Mouse (Mus musculus) naive thymus-derived CD4-positive, alpha-beta T cell, adult 2 months (primary cell): ENCODE data around the gene Arfip1.

Experiments
- DNase-seq: peaks from one replicate; pipeline ENCODE4 v3.0.0-alpha.2; 2011; ENCODE audit warnings: low read depth

The Arfip1 gene

GRCm38 (mm10) chr3:84488716-84489115 lies 93.7 kb downstream of the Arfip1 start:
- no peak for DNase-seq

GRCm38 (mm10) chr3:84484891-84485290 lies 97.5 kb downstream of the Arfip1 start:
- no peak for DNase-seq

GRCm38 (mm10) chr3:84484333-84484732 lies 98.1 kb downstream of the Arfip1 start:
- no peak for DNase-seq

GRCm38 (mm10) chr3:84482121-84482520 lies 100.3 kb downstream of the Arfip1 start:
- no peak for DNase-seq

GRCm38 (mm10) chr3:84481104-84481503 lies 101.3 kb downstream of the Arfip1 start:
- no peak for DNase-seq

GRCm38 (mm10) chr3:84480006-84480897 lies 102.2 kb downstream of the Arfip1 start, which contains the start of gene Fhdc1:
Fhdc1 (minus strand) TSS chr3:84480429.
- peak; percentile 35 for DNase-seq

- DNase-seq, result peak; percentile 9
Measured at GRCm38 (mm10) chr3:84479293-84480005, 103.0 kb downstream of the Arfip1 start.

- DNase-seq, result no peak
Measured at GRCm38 (mm10) chr3:84478896-84479292, 103.5 kb downstream of the Arfip1 start.

GRCm38 (mm10) chr3:84478195-84478594 lies 104.2 kb downstream of the Arfip1 start:
- no peak for DNase-seq

GRCm38 (mm10) chr3:84477498-84477897 lies 104.9 kb downstream of the Arfip1 start:
- no peak for DNase-seq

- DNase-seq, result no peak
Measured at GRCm38 (mm10) chr3:84474981-84475775, 107.2 kb downstream of the Arfip1 start.

GRCm38 (mm10) chr3:84474398-84474797 lies 108.0 kb downstream of the Arfip1 start:
- DNase-seq, result no peak

GRCm38 (mm10) chr3:84472955-84473354 lies 109.5 kb downstream of the Arfip1 start:
- DNase-seq, result no peak

- no peak for DNase-seq
Measured at GRCm38 (mm10) chr3:84472527-84472926, 109.9 kb downstream of the Arfip1 start.

- DNase-seq, result no peak
Measured at GRCm38 (mm10) chr3:84471146-84471545, 111.3 kb downstream of the Arfip1 start.

GRCm38 (mm10) chr3:84468111-84468453 lies 114.3 kb downstream of the Arfip1 start:
- no peak for DNase-seq

GRCm38 (mm10) chr3:84467419-84468110 lies 114.9 kb downstream of the Arfip1 start:
- DNase-seq, result no peak

GRCm38 (mm10) chr3:84465822-84466500 lies 116.5 kb downstream of the Arfip1 start:
- DNase-seq, result no peak

- no peak for DNase-seq
Measured at GRCm38 (mm10) chr3:84461687-84462086, 120.7 kb downstream of the Arfip1 start.

- DNase-seq, result peak; percentile 31
Measured at GRCm38 (mm10) chr3:84460952-84461351, 121.5 kb downstream of the Arfip1 start.

GRCm38 (mm10) chr3:84460499-84460898 lies 121.9 kb downstream of the Arfip1 start:
- DNase-seq, result no peak
